Mouse (Mus musculus) lung, embryonic 14.5 days (tissue): ENCODE results near the gene Ppfibp1. TPM values are rescaled to one million over a fixed set of nuclear protein-coding genes. Genes with fewer than 3 reads are reported as not detected.
"Not testable (repeated sequence)": the region's sequence is repeated elsewhere in the genome, so short reads cannot be mapped to it uniquely, and the experiment has no call there.

Experiments used
- ATAC-seq: fragments of 200-750 bp; cut with Nextera tagmentation; 2 replicates; pipeline ENCODE4 v1.8.0; 2017; ENCODE audit warnings: mild to moderate bottlenecking, moderate TSS enrichment, moderate library complexity; ENCODE audit not compliant: insufficient read depth
- DNase-seq: peaks from one replicate; pipeline ENCODE4 v3.0.0-alpha.2; 2015
- H3K27ac ChIP-seq: fragments of 300-500 bp; sonication (generic); 2 replicates; pipeline ENCODE4 v1.5.1; 2014; ENCODE audit warnings: low read depth, mild to moderate bottlenecking, moderate library complexity
- H3K27me3 ChIP-seq: fragments of 300-500 bp; sonication (generic); 2 replicates; pipeline ENCODE4 v1.6.1; 2014; ENCODE audit warnings: low read length, control low read depth; ENCODE audit not compliant: insufficient read depth
- H3K36me3 ChIP-seq: fragments of 300-500 bp; sonication (generic); 2 replicates; pipeline ENCODE4 v1.6.1; 2014; ENCODE audit warnings: control low read depth; ENCODE audit not compliant: insufficient read depth
- H3K4me1 ChIP-seq: fragments of 300-500 bp; sonication (generic); 2 replicates; pipeline ENCODE4 v1.6.1; 2014; ENCODE audit warnings: antibody characterized with exemption, control low read depth; ENCODE audit not compliant: insufficient read depth
- H3K4me2 ChIP-seq: fragments of 300-500 bp; sonication (generic); 2 replicates; pipeline ENCODE4 v1.6.1; 2014; ENCODE audit warnings: mild to moderate bottlenecking
- H3K4me3 ChIP-seq: fragments of 300-500 bp; sonication (generic); 2 replicates; pipeline ENCODE4 v1.5.1; 2014; ENCODE audit warnings: low read depth, low read length
- H3K9ac ChIP-seq: fragments of 300-500 bp; sonication (generic); 2 replicates; pipeline ENCODE4 v1.6.1; 2014
- H3K9me3 ChIP-seq: fragments of 300-500 bp; sonication (generic); 2 replicates; pipeline ENCODE4 v1.6.1; 2016; ENCODE audit warnings: low read depth, low read length, control low read depth
- CTCF ChIP-seq: IDR thresholded peaks from 2 replicates; pipeline ENCODE4 v1.5.1; 2016; ENCODE audit warnings: antibody characterized with exemption, low read depth
- WGBS: fragments of 180-500 bp; shearing (Covaris S2); extraction: QIAGEN DNeasy Blood & Tissue Kit; methylation state at CpG from one replicate; pipeline ENCODE4 v1.1.7; 2014; 5-methylcytosine and 5-hydroxymethylcytosine counted together
- polyA plus RNA-seq: library from polyadenylated mRNA; unstranded; fragments of >200 nt; fragmentation: Nextera tagmentation; extraction: Ambion mirVana; gene quantifications from 2 replicates; pipeline ENCODE4 v1.2.1, GENCODE M21; 2014

Ppfibp1 gene
- polyA plus RNA-seq, 1 experiment from 2014 or later = 52.5 TPM

DNA sequence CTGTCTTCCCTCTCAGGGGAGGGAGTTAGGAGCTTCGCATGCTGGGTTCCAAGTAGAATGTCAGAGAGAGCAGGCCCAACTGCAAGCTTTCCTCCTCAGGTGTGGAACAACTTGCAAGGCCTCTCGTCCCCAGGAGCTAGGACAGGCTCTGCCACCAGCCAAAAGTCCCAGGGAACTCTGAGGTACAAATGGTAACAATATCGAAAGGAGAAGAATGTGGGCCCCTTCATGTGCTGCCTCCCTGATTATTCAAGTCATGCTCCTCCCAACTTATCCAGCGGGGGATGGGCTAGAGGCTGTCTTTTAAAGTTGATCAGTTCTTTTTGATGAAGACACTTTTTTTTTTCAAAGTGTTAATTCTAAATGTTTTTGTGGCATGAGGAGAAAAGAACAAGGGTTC, 38.2 kb upstream of the Ppfibp1 start, which contains the start of gene Smco2:
Gene Smco2, plus strand, starts transcription at position 55 of the 400 bp plus-strand sequence.
- Histone ChIP-seq H3K9ac (no peak within 1 kb of the TSS), H3K9me3 (no peaks in the 10 kb centered on the region), H3K4me1 (0 out of 2 replicates have a peak, but pooled peaks cover 8% of the 10 kb centered on the region), H3K27me3 (no peaks in the 10 kb centered on the region), H3K27ac (no peak within 1 kb of the TSS), H3K4me3 (no peak within 1 kb of the TSS), H3K36me3 (no peaks in the 10 kb centered on the region), H3K4me2 (no peak within 1 kb of the TSS)
- TF ChIP-seq CTCF = no peak
- ATAC-seq (no peak), DNase-seq (no peak)
- WGBS = 73% methylated on average over 4 of the region's 4 CpGs

DNA sequence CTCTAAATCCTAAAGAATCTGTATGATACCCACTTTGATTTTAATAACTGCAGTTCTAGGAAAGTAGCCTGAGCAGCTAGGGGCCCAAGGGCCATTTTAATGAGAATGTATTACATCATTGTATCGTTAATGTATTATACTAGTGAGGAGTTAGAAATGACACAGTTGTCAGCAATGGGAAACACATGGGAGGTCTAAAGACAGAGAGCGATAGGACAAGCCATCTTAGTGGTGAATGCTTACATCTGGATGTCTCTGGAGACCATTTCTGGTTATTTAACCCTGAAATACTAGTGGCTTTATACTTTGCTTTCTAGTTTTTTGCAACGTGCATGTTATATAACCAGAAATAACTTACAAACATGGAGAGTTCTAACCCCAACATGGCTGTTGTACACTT, 36.4 kb upstream of the Ppfibp1 start:
- Histone ChIP-seq H3K9me3 (no peaks in the 10 kb centered on the region), H3K9ac (no peak overlapping the region), H3K27ac (no peak overlapping the region), H3K4me2 (no peak overlapping the region), H3K27me3 (no peaks in the 10 kb centered on the region), H3K4me3 (no peak overlapping the region), H3K36me3 (no peaks in the 10 kb centered on the region), H3K4me1 (0 out of 2 replicates have a peak, but pooled peaks cover 8% of the 10 kb centered on the region)
- DNase-seq = peak; percentile 69
- ATAC-seq = no peak
- 44% methylated on average over 3 of the region's 3 CpGs for WGBS
- TF ChIP-seq CTCF = no peak

- H3K27me3 ChIP-seq = no peaks in the 10 kb centered on the region
- peak overlapping the region; percentile 5; the same call in 1 of the 2 replicates for H3K27ac ChIP-seq
- ATAC-seq (peak; percentile 58), DNase-seq (peak; percentile 92)
- H3K4me3 ChIP-seq = no peak overlapping the region
- 37% methylated on average over 4 of the region's 4 CpGs for WGBS
- no peak for TF ChIP-seq CTCF
- no peaks in the 10 kb centered on the region for H3K9me3 ChIP-seq
- H3K9ac ChIP-seq = no peak overlapping the region
- H3K4me2 ChIP-seq = 0 out of 2 replicates have a peak overlapping the region, but pooled peaks have one; percentile 10
- no peaks in the 10 kb centered on the region for H3K36me3 ChIP-seq
- 0 out of 2 replicates have a peak, but pooled peaks cover 8% of the 10 kb centered on the region for H3K4me1 ChIP-seq
These were observed 35.5 kb upstream of the Ppfibp1 start for GRCm38 (mm10) chr6:146852739-146853138.

GRCm38 (mm10) chr6:146855185-146855584, 33.1 kb upstream of the Ppfibp1 start:
- no peak overlapping the region for H3K9ac ChIP-seq
- no peak; the same call in 1 of the 2 replicates for ATAC-seq
- no peaks in the 10 kb centered on the region for H3K27me3 ChIP-seq
- no peak overlapping the region for H3K4me3 ChIP-seq
- 92% methylated on average over 9 of the region's 9 CpGs for WGBS
- no peaks in the 10 kb centered on the region for H3K9me3 ChIP-seq
- H3K27ac ChIP-seq = no peak overlapping the region
- no peak for TF ChIP-seq CTCF
- no peak overlapping the region for H3K4me2 ChIP-seq
- DNase-seq = no peak
- no peaks in the 10 kb centered on the region for H3K36me3 ChIP-seq
- 0 out of 2 replicates have a peak, but pooled peaks cover 8% of the 10 kb centered on the region for H3K4me1 ChIP-seq

- no peaks in the 10 kb centered on the region for H3K36me3 ChIP-seq
- no peak for TF ChIP-seq CTCF
- DNase-seq (no peak), ATAC-seq (no peak)
- no peak overlapping the region for H3K4me3 ChIP-seq
- WGBS = 66% methylated on average over 2 of the region's 2 CpGs
- H3K9me3 ChIP-seq = no peaks in the 10 kb centered on the region
- H3K27ac ChIP-seq = no peak overlapping the region
- 0 out of 2 replicates have a peak, but pooled peaks cover 6% of the 10 kb centered on the region for H3K4me1 ChIP-seq
- no peak overlapping the region for H3K9ac ChIP-seq
- no peak overlapping the region for H3K4me2 ChIP-seq
- no peaks in the 10 kb centered on the region for H3K27me3 ChIP-seq
These were observed 30.9 kb upstream of the Ppfibp1 start for GRCm38 (mm10) chr6:146857386-146857785.

GRCm38 (mm10) chr6:146863154-146863553, 25.1 kb upstream of the Ppfibp1 start:
- Histone ChIP-seq H3K27me3 (no peaks in the 10 kb centered on the region), H3K4me3 (no peak overlapping the region), H3K4me2 (no peak overlapping the region), H3K9me3 (no peaks in the 10 kb centered on the region), H3K4me1 (no peaks in the 10 kb centered on the region), H3K27ac (no peak overlapping the region), H3K36me3 (no peaks in the 10 kb centered on the region), H3K9ac (no peak overlapping the region)
- 85% methylated on average over 2 of the region's 2 CpGs for WGBS
- TF ChIP-seq CTCF = no peak
- DNase-seq (no peak), ATAC-seq (no peak)

DNA sequence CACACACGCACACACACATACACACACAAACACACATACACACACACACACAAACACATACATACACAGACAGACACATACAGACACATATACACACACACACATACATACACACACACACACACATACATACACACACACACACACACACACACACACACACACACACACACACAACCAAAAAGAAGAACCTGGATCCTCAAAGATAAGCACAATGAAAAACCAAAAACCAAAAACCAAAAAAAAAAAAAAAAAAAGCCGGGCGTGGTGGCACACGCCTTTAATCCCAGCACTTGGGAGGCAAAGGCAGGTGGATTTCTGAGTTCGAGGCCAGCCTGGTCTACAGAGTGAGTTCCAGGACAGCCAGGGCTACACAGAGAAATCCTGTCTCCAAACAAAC, 23.9 kb upstream of the Ppfibp1 start:
- not testable (repeated sequence) for H3K27ac ChIP-seq, ATAC-seq, H3K4me1 ChIP-seq, H3K9me3 ChIP-seq, H3K36me3 ChIP-seq, H3K9ac ChIP-seq, DNase-seq, H3K27me3 ChIP-seq, H3K4me3 ChIP-seq, H3K4me2 ChIP-seq
- WGBS = 80% methylated on average over 3 of the region's 5 CpGs
